Mouse (Mus musculus) frontal cortex, postnatal 36 days (tissue): ENCODE data around the gene Lif.

Experiments used
- DNase-seq, 2 experiments: peaks; one replicate each; pipeline ENCODE4 v3.0.0; 2022; ENCODE audit warnings: low spot score in 2 of 2

The Lif gene

GRCm38 (mm10) chr11:4298615-4299014, 41.3 kb downstream of the Lif start:
- DNase-seq, result no peak

- DNase-seq, result no peak
These were observed 41.8 kb downstream of the Lif start for GRCm38 (mm10) chr11:4299191-4299590.

GRCm38 (mm10) chr11:4299735-4300474, 42.5 kb downstream of the Lif start:
- no peak for DNase-seq

GRCm38 (mm10) chr11:4300683-4301082, 43.3 kb downstream of the Lif start:
- no peak for DNase-seq

GRCm38 (mm10) chr11:4302363-4302913, 45.1 kb downstream of the Lif start:
- DNase-seq, result no peak

GRCm38 (mm10) chr11:4303033-4303432, 45.7 kb downstream of the Lif start:
- DNase-seq, result no peak

GRCm38 (mm10) chr11:4304203-4304602, 46.8 kb downstream of the Lif start:
- DNase-seq, result no peak

GRCm38 (mm10) chr11:4305090-4305489, 47.7 kb downstream of the Lif start:
- no peak for DNase-seq

GRCm38 (mm10) chr11:4306086-4306485, 48.7 kb downstream of the Lif start:
- DNase-seq, result no peak

- no peak for DNase-seq
These were observed 50.7 kb downstream of the Lif start for GRCm38 (mm10) chr11:4308060-4308513.

- no peak for DNase-seq
These were observed 51.4 kb downstream of the Lif start for GRCm38 (mm10) chr11:4308514-4309450.

- no peak for DNase-seq
These were observed 52.3 kb downstream of the Lif start for GRCm38 (mm10) chr11:4309613-4310012.

GRCm38 (mm10) chr11:4310324-4310723, 53.0 kb downstream of the Lif start:
- DNase-seq, result no peak

GRCm38 (mm10) chr11:4312180-4312579, 54.8 kb downstream of the Lif start:
- DNase-seq, result no peak

GRCm38 (mm10) chr11:4317287-4317686, 59.9 kb downstream of the Lif start:
- DNase-seq, result no peak

GRCm38 (mm10) chr11:4318011-4318410, 60.7 kb downstream of the Lif start:
- no peak for DNase-seq

GRCm38 (mm10) chr11:4319212-4319955, 62.0 kb downstream of the Lif start:
- peak in 1 of 2 experiments; percentile 15 for DNase-seq

- no peak for DNase-seq
These were observed 63.5 kb downstream of the Lif start for GRCm38 (mm10) chr11:4320876-4321275.
